Mouse (Mus musculus): ENCODE measurements around the gene Spata25.

- TF ChIP-seq USF1 (IDR thresholded peaks at IDR 0.05; ENCODE audit: low read depth) (no peak), CTCF (IDR thresholded peaks at IDR 0.05; ENCODE audit: control insufficient read depth, insufficient read depth, insufficient read length) (no peak), MAX (IDR thresholded peaks at IDR 0.05) (peak; percentile 52), FOSL1 (IDR thresholded peaks at IDR 0.05; ENCODE audit: insufficient read depth, low read length, poor library complexity, severe bottlenecking) (no peak), CEBPB (IDR thresholded peaks at IDR 0.05; ENCODE audit: low read depth) (no peak)
Measured at GRCm38 (mm10) chr2:164805332-164805718, 23.0 kb downstream of the Spata25 start.
